Mouse (Mus musculus) liver, adult 2 months (tissue): ENCODE data around the gene Zbtb20.

ENCODE experiments used
- CTCF ChIP-seq: fragments of 200-500 bp; IDR thresholded peaks from 2 replicates; pipeline ENCODE4 v1.5.1; 2011; ENCODE audit warnings: low read depth, low read length, control low read depth
- POLR2A ChIP-seq: fragments of 200-500 bp; IDR thresholded peaks from 2 replicates; pipeline ENCODE4 v1.6.1; 2011; ENCODE audit warnings: low read length, control low read depth; ENCODE audit not compliant: insufficient read depth; ENCODE audit errors: extremely low read depth

DNA sequence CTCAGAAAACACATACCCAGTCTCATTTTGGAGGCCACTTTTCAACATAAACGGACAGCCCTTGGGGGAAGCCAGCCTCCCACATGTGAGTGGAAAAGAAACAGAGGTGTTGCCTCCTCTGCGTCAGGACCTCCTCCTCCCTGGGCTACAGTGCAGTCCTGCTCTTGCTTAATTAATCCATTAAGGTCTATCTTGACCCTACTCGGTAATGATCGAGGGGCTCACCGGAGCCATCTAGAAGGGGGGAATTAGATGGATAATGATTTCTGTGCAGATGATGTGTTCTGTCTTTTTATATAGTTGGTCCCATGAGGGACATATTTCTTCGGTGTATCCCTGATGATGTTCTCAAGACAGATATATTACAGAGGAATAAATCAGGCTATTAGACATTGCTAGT, 655.6 kb downstream of the Zbtb20 start:
- TF ChIP-seq CTCF (no peak), POLR2A (no peak)
